39 mouse cellular contexts compared by ENCODE assay signal in the genomic region with DNA sequence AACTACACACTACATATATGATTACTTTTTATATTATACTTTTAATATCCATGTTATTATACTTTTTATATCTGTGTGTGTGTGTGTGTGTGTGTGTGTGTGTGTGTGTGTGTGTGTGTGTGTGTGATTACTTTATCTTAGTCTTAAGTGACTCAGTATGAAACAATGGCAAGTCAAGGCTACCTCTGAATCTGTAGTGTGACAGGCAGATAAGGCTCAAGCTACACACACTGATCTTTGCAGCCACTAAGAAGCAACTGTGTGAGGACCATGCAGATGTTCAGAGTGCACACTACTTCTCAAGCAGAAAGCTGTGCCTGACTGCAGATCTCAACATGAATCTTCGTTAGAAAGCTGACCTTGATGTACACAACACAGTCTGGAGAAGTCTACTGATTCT. TPM values are rescaled to one million over a fixed set of nuclear protein-coding genes. Genes with fewer than 3 reads are reported as not detected.
DNase-seq lines count a peak whose midpoint lies in the region; ATAC-seq and TF ChIP-seq lines count a peak whose summit lies in the region.
"Had no signal": no experiment of that assay in that cellular context is flagged by ENCODE, and none has a peak within 500 bp of the region (broad histone marks: within the 10 kb centered on the region; RNA-seq: fewer than 3 reads in every experiment).

No protein-coding gene starts in this region.

- H3K27me3 ChIP-seq in liver, embryonic 14.5 days (ENCODE audit: control insufficient read depth, insufficient read depth, low read length): no peaks in the 10 kb centered on the region
- H3K27me3 ChIP-seq: CH12.LX; forebrain, embryonic 13.5 days; heart, embryonic 12.5 days; limb, embryonic 12.5 days; midbrain, embryonic 15.5 days; Patski had no signal

- no peak for TF ChIP-seq CTCF in liver, embryonic 14.5 days (IDR thresholded peaks at IDR 0.05; ENCODE audit: low read depth)

- 21% methylated on average over 1 of the region's 1 CpGs for WGBS in liver, embryonic 14.5 days (ENCODE audit: insufficient replicate concordance)

- intact Hi-C loops in heart, postnatal 25 days (cut with DNase I): no loop called here

- H3K27ac ChIP-seq in liver, embryonic 14.5 days: no peak overlapping the region
- H3K27ac ChIP-seq: forebrain, embryonic 13.5 days; heart, adult 2 months; hindbrain, embryonic 14.5 days; layer of hippocampus, adult 2 months; left cerebral cortex, adult 2 months; limb, embryonic 12.5 days; macrophage; midbrain, embryonic 10.5 days; midbrain, embryonic 15.5 days had no signal

- DNase-seq in adrenal gland, adult (ENCODE audit: inconsistent age in 2 of 2, low spot score in 1 of 2): peak; percentile 24 to 66
- no peak for DNase-seq in adrenal gland, postnatal 25 days
- DNase-seq in c-Kit-positive CD71-positive TER-119-negative erythroid progenitor cells, embryonic 14.5 days (ENCODE audit: low read depth): peak; percentile 44
- peak in 2 of 3 experiments; percentile 20 to 33 for DNase-seq in liver, embryonic 14.5 days (ENCODE audit: low read depth in 3 of 3, low spot score in 3 of 3)
- no peak for DNase-seq in heart, postnatal 25 days (ENCODE audit: low spot score)
- no peak for DNase-seq in frontal cortex, postnatal 14 days (ENCODE audit: low spot score in 2 of 2)
- DNase-seq: cerebellum, adult 8-10 months; cerebellum, postnatal 36 days; gastrocnemius, postnatal 25 days; heart, adult 2 months; kidney, adult 18-20 months; kidney, postnatal 36 days; lung, adult 2 months; lung, postnatal 10 days; spleen, adult 18-20 months; thymus, postnatal 14 days had no signal

- H3K4me2 ChIP-seq in liver, embryonic 14.5 days (ENCODE audit: low read depth): no peak overlapping the region
- H3K4me2 ChIP-seq: forebrain, embryonic 13.5 days; heart, embryonic 12.5 days; hindbrain, embryonic 14.5 days; limb, embryonic 12.5 days; midbrain, embryonic 15.5 days had no signal

- peaks cover 0 to 2% of the 10 kb centered on the region in 2 experiments; a peak in 1 of 4 replicates for H3K4me1 ChIP-seq in liver, embryonic 14.5 days (replicated peaks; ENCODE audit: control insufficient read depth in 2 of 2, insufficient read depth in 2 of 2, low read length in 1 of 2)
- H3K4me1 ChIP-seq: midbrain, embryonic 15.5 days had no signal

- H3K4me3 ChIP-seq in liver, embryonic 14.5 days (ENCODE audit: insufficient read depth in 1 of 2, low read depth in 2 of 2, low read length in 2 of 2): no peak overlapping the region
- H3K4me3 ChIP-seq: forebrain, embryonic 13.5 days; heart, adult 2 months; heart, embryonic 12.5 days; layer of hippocampus, adult 2 months; left cerebral cortex, adult 2 months; limb, embryonic 12.5 days; midbrain, embryonic 10.5 days; midbrain, embryonic 15.5 days had no signal

- no peaks in the 10 kb centered on the region for H3K9me3 ChIP-seq in liver, embryonic 14.5 days (ENCODE audit: control insufficient read depth, low read length)
- H3K9me3 ChIP-seq: forebrain, embryonic 13.5 days; heart, embryonic 12.5 days; limb, embryonic 12.5 days; midbrain, embryonic 10.5 days; midbrain, embryonic 15.5 days had no signal

- ATAC-seq in liver, embryonic 14.5 days (ENCODE audit: insufficient read depth): peak; percentile 78
- ATAC-seq in megakaryocyte-erythroid progenitor cell, adult 5-6 weeks (replicated peaks; ENCODE audit: low FRiP score, low TSS enrichment, poor library complexity, severe bottlenecking): peak; percentile 95
- ATAC-seq: forebrain, embryonic 13.5 days; midbrain, embryonic 15.5 days; Patski had no signal

- no peaks in the 10 kb centered on the region for H3K36me3 ChIP-seq in liver, embryonic 14.5 days (replicated peaks; ENCODE audit: control insufficient read depth, insufficient read depth, low read depth)
- H3K36me3 ChIP-seq: heart, embryonic 12.5 days; limb, embryonic 12.5 days; midbrain, embryonic 15.5 days had no signal

- no peak overlapping the region for H3K9ac ChIP-seq in liver, embryonic 14.5 days (replicated peaks)
- H3K9ac ChIP-seq: forebrain, embryonic 13.5 days; heart, embryonic 12.5 days; hindbrain, embryonic 14.5 days; limb, embryonic 12.5 days; midbrain, embryonic 15.5 days had no signal

- peak; percentile 37; the same call in 1 of the 2 replicates for TF ChIP-seq EP300 in liver, embryonic 14.5 days (IDR thresholded peaks at IDR 0.05; ENCODE audit: low read depth)

RNA-seq across cellular contexts. Expression of gene Clock, which starts 20.7 kb away (rescaled TPM):
- 36.0 and 47.6 TPM in 2 replicates for total RNA-seq in adrenal gland, postnatal 25 days (2021)
- 1.2 and 1.6 TPM in 2 replicates for polyA plus RNA-seq in liver, embryonic 14.5 days (2012; rRNA removed)
- polyA plus RNA-seq in liver, embryonic 14.5 days (2014; fragmentation: Nextera tagmentation; extraction: Ambion mirVana): 1.7 TPM in 2 replicates
- total RNA-seq in megakaryocyte-erythroid progenitor cell, adult 5-6 weeks (2014; fragmentation: Nextera tagmentation): 8.4 and 11.4 TPM in 2 replicates
- 5.7 and 8.5 TPM in 2 replicates for total RNA-seq in megakaryocyte-erythroid progenitor cell, adult 5-6 weeks (2017)
- 10 to 100 TPM; 27.2 to 34.1 TPM for total RNA-seq in heart, postnatal 25 days (2021)

RNA-seq across cellular contexts. Expression of gene Pdcl2, which starts 47.1 kb away (rescaled TPM):
- not detected in 2 replicates for total RNA-seq in adrenal gland, postnatal 25 days (2021)
- not detected in 2 replicates for polyA plus RNA-seq in liver, embryonic 14.5 days (2012; rRNA removed)
- not detected in 2 replicates for polyA plus RNA-seq in liver, embryonic 14.5 days (2014; fragmentation: Nextera tagmentation; extraction: Ambion mirVana)
- total RNA-seq in megakaryocyte-erythroid progenitor cell, adult 5-6 weeks (2014; fragmentation: Nextera tagmentation): not detected in 2 replicates
- total RNA-seq in megakaryocyte-erythroid progenitor cell, adult 5-6 weeks (2017): not detected in 2 replicates
- total RNA-seq in heart, postnatal 25 days (2021): not detected
- total RNA-seq: adrenal gland, postnatal 36 days; CH12.LX; gastrocnemius, postnatal 25 days; heart, adult 2 months; hematopoietic stem cell, adult 5-6 weeks; layer of hippocampus, adult 2 months; layer of hippocampus, postnatal 14 days; left cerebral cortex, adult 2 months; left cerebral cortex, postnatal 25 days had no signal
- polyA plus RNA-seq: C2C12; embryonic facial prominence, embryonic 11.5 days; forebrain, embryonic 13.5 days; heart, adult 2 months; heart, embryonic 12.5 days; heart, postnatal 0 days; hindbrain, embryonic 14.5 days; kidney, embryonic 16.5 days; limb, embryonic 12.5 days; lung, adult 2 months; macrophage; midbrain, embryonic 10.5 days; midbrain, embryonic 15.5 days; neural tube, embryonic 11.5 days; Patski; stomach, embryonic 16.5 days; urinary bladder, adult 2 months had no signal

Comparison
In these comparisons a context has a peak if more than half of its experiments do, and no peak if none do; other contexts are left out.
1. DNase-seq: peak in adrenal gland, adult (2 of 2), c-Kit-positive CD71-positive TER-119-negative erythroid progenitor cells, embryonic 14.5 days (single experiment) and liver, embryonic 14.5 days (2 of 3); none in adrenal gland, postnatal 25 days (single experiment), heart, postnatal 25 days (single experiment) and frontal cortex, postnatal 14 days (0 of 2).